Mouse (Mus musculus) neutrophil, adult 59 days (primary cell): Measurements from ENCODE around the gene Btnl4. TPM values are rescaled to one million over a fixed set of nuclear protein-coding genes. Genes with fewer than 3 reads are reported as not detected.

Experiments used
- total RNA-seq, 2 experiments: library from RNA; stranded (reverse); gene quantifications; 1 replicate in 1 of 2; 2 replicates in 1 of 2; pipeline ENCODE4 v1.2.4; 2023

Btnl4 gene
- not detected for total RNA-seq

DNA sequence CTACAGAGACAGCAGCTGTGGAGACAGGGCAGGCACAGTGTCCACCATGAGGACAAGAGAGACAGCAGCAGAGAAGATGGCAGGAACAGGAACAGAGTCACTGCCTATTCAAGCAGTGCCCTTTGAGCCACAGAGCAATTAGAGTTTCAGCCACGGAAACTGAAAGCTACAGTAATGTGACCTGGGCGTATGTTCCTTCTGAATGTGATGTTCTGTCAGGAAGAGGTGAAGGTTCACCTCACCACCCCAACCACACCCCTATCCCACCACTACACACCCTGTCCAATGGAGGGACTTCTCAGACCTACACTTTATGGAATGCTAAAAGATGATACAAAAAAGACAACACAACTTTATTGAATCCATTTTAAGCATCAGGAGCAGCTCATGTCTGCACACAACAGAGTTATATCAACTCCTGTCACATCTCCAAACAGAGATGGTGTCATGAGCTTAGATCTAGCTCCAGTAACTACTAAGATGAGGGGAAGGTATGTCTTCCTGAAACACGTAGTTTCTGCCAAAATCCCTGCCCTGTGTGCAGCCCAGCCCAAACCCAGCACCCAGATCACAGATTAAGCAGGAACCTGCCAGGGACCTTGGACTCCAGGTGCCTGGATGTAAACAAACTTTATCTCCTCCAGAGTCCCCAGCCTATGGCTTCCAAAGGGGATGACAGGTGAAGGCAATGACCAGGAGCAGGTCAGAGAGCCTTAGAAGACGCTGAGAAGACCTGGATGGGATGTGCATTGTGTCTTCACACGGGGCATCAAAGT is at the start of gene Btnl4:
Btnl4 (minus strand) TSS at position 81 of the 776 bp plus-strand sequence.

GRCm38 (mm10) chr17:34517252-34517651 is 40.1 kb upstream of the Btnl4 start, which contains the start of gene Btnl6:
Gene Btnl6, minus strand, starts transcription at chr17:34517352.

Other genes with a start within 250 kb of the Btnl4 start
- gene H2-Ob, start 238.4 kb downstream of the Btnl4 start, total RNA-seq = 1 to 10 TPM; 2.9 to 3.4 TPM
- gene H2-Ab1, start 219.6 kb downstream of the Btnl4 start, total RNA-seq = 10 to 100 TPM; 45.1 to 87.0 TPM
- gene H2-Aa, start 189.5 kb downstream of the Btnl4 start, total RNA-seq = 10 to 100 TPM; 40.3 to 76.5 TPM
- gene H2-Eb1, start 171.5 kb downstream of the Btnl4 start, total RNA-seq = 10 to 100 TPM; 19.5 to 42.5 TPM
- under 1 TPM; 0.09 to 0.13 TPM for gene H2-Eb2, start 151.7 kb downstream of the Btnl4 start, total RNA-seq
- gene Btnl2, start 122.5 kb downstream of the Btnl4 start, total RNA-seq = 1 to 10 TPM; 3.3 TPM
- gene Btnl1, start 100.2 kb downstream of the Btnl4 start, total RNA-seq = not detected
- under 1 TPM; 0.57 to 0.69 TPM for gene BC051142, start 78.5 kb downstream of the Btnl4 start, total RNA-seq
- not detected for gene Btnl6, start 40.0 kb upstream of the Btnl4 start, total RNA-seq
- under 1 TPM; 0.22 to 0.87 TPM for gene Notch4, start 87.0 kb upstream of the Btnl4 start, total RNA-seq
- gene Gpsm3, start 112.5 kb upstream of the Btnl4 start, total RNA-seq = 100 to 1,000 TPM; 393 to 441 TPM
- gene Pbx2, start 113.9 kb upstream of the Btnl4 start, total RNA-seq = 10 to 100 TPM; 83.0 to 93.9 TPM
- gene Ager, start 120.5 kb upstream of the Btnl4 start, total RNA-seq = 1 to 10 TPM; 7.1 to 8.5 TPM
- gene Rnf5, start 126.4 kb upstream of the Btnl4 start, total RNA-seq = 10 to 100 TPM; 36.7 to 38.2 TPM
- gene Agpat1, start 126.9 kb upstream of the Btnl4 start, total RNA-seq = 10 to 100 TPM; 49.9 to 51.8 TPM
- 1 to 10 TPM; 2.7 to 7.8 TPM for gene Egfl8, start 138.7 kb upstream of the Btnl4 start, total RNA-seq
- gene Ppt2, start 151.2 kb upstream of the Btnl4 start, total RNA-seq = 10 to 100 TPM; 33.7 to 40.0 TPM
- gene Prrt1, start 152.2 kb upstream of the Btnl4 start, total RNA-seq = under 1 TPM in 1 of 2 experiments, not detected in 1; 0.53 TPM
- 10 to 100 TPM in 1 of 2 experiments, 1 to 10 TPM in 1; 9.7 to 16.6 TPM for gene Fkbpl, start 167.4 kb upstream of the Btnl4 start, total RNA-seq
- gene Atf6b, start 169.8 kb upstream of the Btnl4 start, total RNA-seq = 10 to 100 TPM; 61.2 to 71.9 TPM
- under 1 TPM in 1 of 2 experiments, not detected in 1; 0.07 TPM for gene Tnxb, start 193.2 kb upstream of the Btnl4 start, total RNA-seq